Mouse (Mus musculus): ENCODE results near the gene Olfr967.
"Not testable (repeated sequence)": the region's sequence is repeated elsewhere in the genome, so short reads cannot be mapped to it uniquely, and the experiment has no call there.

The Olfr967 gene

DNA sequence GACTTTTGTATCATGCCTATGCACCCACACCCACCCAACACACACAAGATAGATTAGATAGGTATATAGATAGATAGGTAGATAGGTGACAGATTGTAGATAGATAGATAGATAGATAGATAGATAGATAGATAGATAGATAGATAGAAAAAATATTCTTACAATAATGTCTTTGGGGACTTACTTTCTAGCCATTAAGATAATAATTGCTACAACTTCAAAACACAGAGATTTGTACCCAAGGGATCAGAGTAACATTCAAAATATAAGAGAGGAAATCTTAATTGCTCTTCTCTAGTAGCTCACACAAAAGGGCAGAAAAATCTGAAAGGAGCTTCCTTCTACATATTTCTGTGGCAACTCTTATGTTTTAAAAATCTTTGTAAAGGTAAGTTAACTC, at the start of gene Olfr967:
Gene Olfr967 (plus strand): TSS at position 301 of the 400 bp plus-strand sequence.
- DNase-seq = no peak

DNA sequence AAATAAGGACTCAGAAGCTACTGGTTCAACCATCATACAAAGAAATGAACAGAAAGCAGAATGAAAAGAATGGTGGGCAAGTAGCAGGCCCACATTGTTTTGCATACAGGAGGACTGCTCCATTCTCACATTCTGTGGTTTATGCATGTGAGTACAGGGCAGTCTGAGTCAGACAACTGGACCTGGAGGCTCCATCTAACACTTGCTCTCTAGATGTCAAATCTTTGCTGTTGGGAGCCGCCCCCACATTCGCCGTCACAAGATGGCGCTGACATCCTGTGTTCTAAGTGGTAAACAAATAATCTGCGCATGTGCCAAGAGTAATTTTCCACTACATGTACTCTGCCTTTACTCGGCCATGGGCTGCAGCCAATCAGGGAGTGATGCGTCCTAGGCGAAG, 44.9 kb upstream of the Olfr967 start:
- DNase-seq = not testable (repeated sequence)

DNA sequence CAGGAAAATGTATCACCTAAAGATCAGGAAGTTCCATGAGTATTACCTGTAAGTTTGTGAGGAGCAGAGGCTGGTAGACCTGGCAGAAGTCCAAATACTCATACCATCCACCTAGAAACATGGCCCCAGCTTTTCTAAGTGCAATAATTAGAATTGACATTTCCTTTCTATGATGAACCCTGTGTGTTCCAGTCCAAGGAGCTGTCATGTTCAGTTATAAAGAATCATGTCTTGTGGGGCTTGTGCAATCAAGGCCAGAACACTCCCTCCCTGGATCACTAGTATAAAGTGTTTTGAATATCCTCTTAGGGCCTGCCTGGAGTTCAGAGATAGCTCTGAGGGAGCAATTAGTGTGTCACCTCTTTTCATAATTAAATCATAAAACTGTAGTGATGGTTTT, 39.0 kb upstream of the Olfr967 start, which contains the start of gene Olfr149:
Gene Olfr149 (minus strand): TSS at position 101 of the 400 bp plus-strand sequence.
- DNase-seq = no peak

DNA sequence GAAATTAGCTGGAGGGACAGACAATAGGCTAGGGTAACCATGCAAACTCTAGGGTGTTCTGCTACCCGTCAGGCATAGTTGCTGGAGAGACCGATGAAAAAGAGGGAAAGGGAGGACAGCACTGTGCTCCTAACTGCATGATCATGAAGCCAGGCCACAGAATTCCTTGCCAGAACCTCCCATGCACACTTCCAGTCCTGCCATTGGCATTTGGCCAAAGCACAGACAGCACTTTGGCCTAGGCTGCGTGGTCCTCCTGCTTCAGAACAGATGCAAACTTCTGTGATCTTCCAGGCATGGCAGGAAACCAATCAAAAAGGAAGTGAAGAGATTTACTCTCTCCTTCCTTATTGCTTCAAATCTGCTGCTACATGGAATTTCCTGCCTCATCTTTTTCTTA, 37.1 kb upstream of the Olfr967 start:
- peak; percentile 1 for DNase-seq

DNA sequence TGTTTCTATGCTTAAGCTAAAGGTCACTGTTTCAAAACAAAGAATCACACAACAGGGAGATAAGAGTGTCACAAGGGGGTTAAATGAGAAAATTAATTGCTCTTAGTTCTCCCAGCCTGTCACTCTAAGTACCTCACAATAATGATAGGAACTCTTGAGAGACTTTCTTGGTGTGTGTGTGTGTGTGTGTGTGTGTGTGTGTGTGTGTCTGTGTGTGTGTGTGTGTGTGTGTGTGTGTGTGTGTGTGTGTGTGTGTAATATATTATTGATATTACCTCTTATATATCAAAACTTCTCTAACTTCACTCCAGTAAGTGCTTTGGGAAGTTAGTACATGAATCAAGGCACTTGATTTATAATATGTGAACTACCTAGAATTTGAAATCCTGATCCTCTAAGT, 35.0 kb upstream of the Olfr967 start, which contains the start of gene Olfr965:
Gene Olfr965 (plus strand): TSS at position 301 of the 400 bp plus-strand sequence.
- DNase-seq = no peak

DNA sequence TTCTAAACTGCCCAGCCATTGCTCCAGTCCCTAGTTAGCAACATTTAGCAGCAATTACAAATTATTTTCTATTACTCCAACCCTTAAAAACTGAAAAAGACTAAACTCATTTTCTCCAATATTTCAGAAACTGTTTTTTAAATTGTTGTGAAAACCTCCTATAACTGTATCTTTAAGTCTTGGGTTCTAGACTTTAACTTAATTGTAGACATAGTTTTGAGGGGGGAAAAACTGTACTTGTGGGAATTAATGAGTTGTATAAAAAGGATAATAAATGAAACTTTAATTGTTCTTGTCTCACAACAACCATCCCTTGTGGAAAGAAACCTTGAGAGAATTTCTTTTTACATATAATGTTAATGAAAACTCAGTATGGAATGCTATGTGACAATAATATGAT, 15.4 kb upstream of the Olfr967 start, which contains the start of gene Olfr150:
Gene Olfr150 (plus strand): TSS at position 301 of the 400 bp plus-strand sequence.
- no peak for DNase-seq

DNA sequence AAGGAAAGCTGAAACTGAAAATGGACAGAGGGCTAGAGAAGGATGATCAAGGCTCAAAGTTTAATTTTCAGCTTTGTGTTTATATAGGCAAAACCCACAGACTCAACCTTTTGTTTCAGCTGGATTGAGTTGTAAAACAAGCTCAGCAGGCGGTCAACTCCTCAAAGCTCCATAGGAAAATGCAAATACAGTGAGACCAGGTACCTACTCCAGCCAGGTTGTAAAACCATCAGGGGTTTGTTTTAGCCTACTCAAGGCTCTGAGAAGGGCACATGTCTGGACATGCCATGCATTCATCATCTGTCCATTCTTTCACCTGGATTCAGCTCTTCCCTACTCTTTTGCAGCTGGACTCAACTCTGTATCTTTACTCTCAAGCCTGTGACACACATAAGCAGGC, 5.3 kb upstream of the Olfr967 start:
- DNase-seq = no peak

DNA sequence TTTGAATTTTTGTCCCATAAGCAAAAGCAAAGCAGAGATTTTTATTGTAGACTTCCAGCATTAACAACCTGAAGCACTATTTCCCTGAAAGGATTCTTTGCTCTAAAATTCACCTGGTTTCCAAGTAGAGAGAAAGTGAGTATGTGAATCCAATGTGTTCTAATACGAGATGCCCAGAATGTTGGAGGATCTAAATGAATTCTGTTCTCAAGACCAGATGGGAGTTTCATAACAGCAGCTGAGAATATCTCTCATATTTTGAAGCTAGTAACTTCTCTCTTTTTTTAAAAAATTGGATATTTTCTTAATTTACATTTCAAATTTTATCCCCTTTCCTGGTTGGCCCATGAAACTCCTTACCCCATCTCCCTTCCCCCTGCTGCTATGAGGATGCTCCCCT, 379 bp downstream of the Olfr967 start:
- no peak for DNase-seq

DNA sequence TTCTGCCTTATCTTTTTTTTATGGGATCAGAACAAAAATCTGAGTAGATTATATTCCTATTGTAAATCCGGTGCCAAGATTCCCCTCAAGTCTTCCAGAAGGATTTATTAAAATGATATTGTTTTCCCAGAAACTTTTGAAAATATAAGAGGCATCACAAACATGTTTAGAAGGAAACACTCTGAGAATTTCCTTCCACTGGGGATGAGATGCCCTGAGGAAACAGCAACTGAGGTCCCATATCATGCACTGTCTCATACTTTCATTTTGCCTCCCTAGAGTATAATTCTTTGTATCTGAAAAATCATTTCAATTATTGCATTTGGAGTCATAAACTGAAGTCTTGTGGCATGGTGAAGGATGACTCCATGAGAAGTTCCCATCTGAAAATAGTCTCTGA, 37.1 kb downstream of the Olfr967 start, which contains the start of gene Olfr968:
Gene Olfr968 (minus strand): TSS at position 101 of the 400 bp plus-strand sequence.
- no peak for DNase-seq

DNA sequence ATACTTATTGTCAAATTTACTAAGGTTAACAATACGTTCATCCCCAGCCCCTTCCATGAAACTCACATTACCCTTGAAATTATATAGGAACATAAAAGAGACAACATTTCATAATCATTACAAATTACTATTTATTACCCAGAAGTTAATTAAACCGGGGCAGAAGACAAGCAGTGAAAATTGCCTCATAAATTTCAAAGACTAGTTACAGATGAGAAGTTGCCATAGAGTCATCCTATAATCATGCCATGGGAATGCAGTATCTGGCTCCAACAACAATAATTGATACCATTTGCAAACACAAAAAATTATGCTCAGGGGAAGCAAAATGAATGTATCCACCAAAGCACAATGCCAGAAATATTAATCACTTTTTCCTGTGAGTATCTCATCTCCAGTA, 44.5 kb downstream of the Olfr967 start, which contains the start of gene Olfr969:
Gene Olfr969 (plus strand): TSS at position 388 of the 400 bp plus-strand sequence.
- no peak for DNase-seq
